Mouse (Mus musculus): ENCODE measurements at regions not wholly inside any gene's neighbourhood (a gene's known extent, or its start where the extent isn't known, plus 50 kb on each side); places are given as distances from the start of the nearest gene placed in this dataset.

GRCm38 (mm10) chr12:107658821-107659220 lies 170.4 kb downstream of the 3110018I06Rik start:
- no peak for DNase-seq

DNA sequence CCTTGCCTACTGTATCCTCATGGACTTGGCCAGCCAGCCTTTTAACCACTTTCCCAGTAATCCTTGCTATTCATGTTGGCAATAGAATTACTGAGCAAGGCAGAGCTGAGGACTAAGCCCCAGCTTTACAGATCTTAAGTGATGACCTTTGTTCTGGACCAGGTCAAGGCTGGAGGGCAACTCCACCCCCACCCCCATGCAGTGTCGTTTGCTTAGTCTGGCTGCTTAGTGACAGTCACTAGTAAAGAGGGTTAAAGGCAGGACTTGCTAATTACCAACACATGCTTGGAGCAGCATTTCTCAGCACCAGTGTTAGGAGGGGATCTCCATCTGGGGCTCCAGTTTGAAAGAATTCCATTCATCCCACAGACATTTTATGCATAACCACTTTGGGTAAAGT lies 174.2 kb downstream of the 3110018I06Rik start:
- DNase-seq: no peak

GRCm38 (mm10) chr12:107667836-107668235 lies 179.4 kb downstream of the 3110018I06Rik start:
- DNase-seq: no peak

DNA sequence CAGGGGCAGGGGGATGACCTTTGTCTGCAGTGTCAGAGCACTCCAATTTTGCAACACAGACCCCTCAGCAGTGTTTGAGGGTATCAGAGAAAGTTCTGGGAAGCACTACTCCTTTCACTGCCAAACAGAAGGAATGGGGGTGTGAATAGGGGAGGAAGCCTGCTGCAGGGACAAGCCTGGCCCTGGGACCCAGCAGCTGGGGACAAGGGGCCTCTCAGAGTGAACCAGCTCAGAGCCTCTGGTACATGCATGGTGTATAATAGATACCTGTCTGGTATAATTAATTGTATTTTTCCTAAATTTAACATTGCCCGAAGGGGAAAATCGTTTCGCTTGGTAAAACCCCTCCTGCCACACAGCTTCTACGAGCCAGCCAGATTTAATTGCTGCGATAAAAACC lies 180.6 kb downstream of the 3110018I06Rik start:
- no peak for DNase-seq

GRCm38 (mm10) chr12:107669450-107669849 lies 181.0 kb downstream of the 3110018I06Rik start:
- DNase-seq: no peak

GRCm38 (mm10) chr12:107669910-107670309 lies 181.5 kb downstream of the 3110018I06Rik start:
- DNase-seq: no peak

GRCm38 (mm10) chr12:107677076-107677475 lies 188.6 kb downstream of the 3110018I06Rik start:
- no peak for DNase-seq

DNA sequence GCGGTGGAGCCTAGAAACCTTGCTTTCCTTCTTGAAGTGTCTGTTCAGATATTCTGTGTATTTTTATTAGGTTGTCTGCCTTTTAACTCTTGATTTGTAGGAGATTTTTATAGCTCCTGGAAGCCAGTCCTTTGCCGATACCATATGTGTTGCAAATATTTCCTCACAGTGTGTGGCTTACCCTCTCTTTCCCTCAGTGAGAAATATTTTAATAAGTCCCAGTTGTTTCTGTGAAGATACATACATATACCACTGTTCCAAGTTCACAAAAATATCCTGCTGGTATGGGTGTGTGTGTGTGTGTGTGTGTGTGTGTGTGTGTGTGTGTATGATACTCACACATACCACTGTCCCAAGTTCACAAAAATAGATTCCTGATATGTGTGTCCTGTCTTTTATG lies 199.0 kb downstream of the 3110018I06Rik start:
- DNase-seq: no peak

DNA sequence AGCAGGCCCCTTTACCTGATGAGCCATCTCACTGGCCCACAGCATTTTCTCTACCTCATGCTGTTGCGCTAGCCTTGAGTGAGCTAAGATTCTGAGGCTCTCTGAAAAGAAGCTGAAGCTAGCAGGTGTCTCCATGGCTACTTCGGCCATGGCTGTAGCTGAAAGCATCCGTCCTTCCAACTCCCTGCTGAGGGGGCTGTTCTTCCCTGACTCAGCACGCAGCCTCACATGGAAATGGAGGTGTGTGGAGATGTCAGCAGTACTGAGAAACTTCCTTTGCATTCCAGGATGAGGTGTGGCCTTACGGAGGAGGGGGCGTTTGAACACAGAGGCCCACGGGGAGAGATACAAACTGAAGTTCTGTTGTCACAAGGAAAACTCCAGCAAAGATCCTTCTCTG lies 201.0 kb downstream of the 3110018I06Rik start:
- DNase-seq: no peak

DNA sequence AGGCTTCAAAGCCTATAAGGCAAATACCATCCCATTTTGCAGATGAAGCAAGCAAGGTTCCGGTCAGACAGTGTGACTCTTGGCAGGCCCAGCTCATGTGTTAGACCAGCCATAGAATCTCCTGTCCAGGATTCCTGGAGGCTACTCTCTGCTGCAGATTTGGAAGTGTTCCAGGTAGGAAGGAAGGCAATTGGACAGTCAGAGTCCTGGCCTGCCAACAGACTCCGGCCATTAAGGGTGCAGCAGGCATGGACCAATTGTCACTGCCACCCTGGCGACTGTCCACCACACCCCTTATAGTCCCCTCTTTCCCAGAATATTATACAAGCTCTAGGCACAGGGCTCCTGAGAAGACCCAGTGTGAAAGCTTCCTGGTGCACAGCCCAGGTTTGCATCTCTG lies 201.6 kb downstream of the 3110018I06Rik start:
- DNase-seq: no peak

- no peak for DNase-seq
These were observed 205.3 kb downstream of the 3110018I06Rik start for GRCm38 (mm10) chr12:107693693-107694092.

GRCm38 (mm10) chr12:107695014-107695413 lies 206.6 kb downstream of the 3110018I06Rik start:
- DNase-seq: no peak

DNA sequence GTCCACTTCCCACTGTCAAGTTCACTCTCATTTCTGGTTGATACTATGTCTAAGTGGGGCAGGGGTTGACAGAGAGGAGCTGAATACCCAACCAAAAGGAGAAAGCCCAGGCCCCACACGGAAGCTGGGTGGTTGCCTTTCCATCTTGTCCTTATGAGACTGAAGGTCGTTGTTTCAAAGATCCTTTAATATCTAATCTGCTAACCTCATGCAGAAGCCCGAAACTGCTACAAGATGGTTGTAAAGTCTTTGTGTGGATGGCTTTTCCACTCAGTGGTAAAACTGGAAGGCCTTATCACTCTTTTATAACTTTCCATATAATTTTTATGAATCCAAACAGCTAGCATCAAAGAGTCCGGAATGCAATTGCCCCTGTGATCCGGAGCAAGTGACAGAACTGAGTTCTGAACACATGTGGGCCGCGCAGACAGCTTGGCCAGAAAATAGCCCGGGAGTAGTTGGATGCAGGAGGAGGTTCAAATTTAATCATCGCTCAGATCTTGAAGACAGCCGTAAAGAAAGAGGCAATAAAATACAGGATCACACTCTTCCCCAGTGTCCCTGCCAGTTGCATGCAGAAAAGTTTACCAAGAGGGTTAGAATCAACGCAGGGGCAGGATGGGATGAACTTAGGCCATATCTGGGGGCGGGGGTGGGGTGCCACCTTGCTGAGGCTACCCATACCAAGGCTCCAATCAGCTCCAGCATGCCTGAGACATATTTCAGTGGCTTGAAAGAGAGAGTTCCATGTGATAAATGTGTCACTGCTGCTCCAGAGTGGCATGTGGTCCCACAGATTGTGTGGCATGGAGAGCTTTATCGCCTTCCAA lies 207.2 kb downstream of the 3110018I06Rik start:
- DNase-seq: no peak

- no peak for DNase-seq
These were observed 211.9 kb downstream of the 3110018I06Rik start for GRCm38 (mm10) chr12:107700317-107700716.

GRCm38 (mm10) chr12:107700868-107701597 lies 212.6 kb downstream of the 3110018I06Rik start:
- no peak for DNase-seq

- DNase-seq: no peak
These were observed 220.4 kb downstream of the 3110018I06Rik start for GRCm38 (mm10) chr12:107708812-107709211.

GRCm38 (mm10) chr12:107711017-107711416 lies 222.6 kb downstream of the 3110018I06Rik start:
- DNase-seq: no peak

DNA sequence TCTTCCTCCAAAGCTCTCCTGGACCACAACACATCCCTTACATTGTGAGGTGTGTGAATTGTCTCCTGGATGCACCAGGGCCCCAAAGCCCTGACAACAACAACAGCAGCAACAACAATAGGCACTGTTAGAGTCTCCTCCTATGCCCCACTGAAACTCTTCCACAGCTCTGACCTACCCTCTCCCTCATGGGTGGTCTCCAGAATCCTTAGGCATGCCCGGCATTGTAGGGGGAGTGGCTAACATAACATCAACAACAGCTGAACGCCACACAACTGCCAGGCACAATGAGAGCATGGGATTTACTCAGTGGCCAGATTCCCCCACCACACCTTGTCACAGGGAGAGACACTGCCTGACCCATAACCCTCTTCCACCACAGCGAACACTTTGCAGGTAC lies 223.2 kb downstream of the 3110018I06Rik start:
- DNase-seq: no peak

GRCm38 (mm10) chr12:107713191-107713590 lies 224.8 kb downstream of the 3110018I06Rik start:
- DNase-seq: no peak

- DNase-seq: no peak
These were observed 226.4 kb downstream of the 3110018I06Rik start for GRCm38 (mm10) chr12:107714846-107715245.

- DNase-seq: no peak
These were observed 227.4 kb downstream of the 3110018I06Rik start for GRCm38 (mm10) chr12:107715871-107716270.

DNA sequence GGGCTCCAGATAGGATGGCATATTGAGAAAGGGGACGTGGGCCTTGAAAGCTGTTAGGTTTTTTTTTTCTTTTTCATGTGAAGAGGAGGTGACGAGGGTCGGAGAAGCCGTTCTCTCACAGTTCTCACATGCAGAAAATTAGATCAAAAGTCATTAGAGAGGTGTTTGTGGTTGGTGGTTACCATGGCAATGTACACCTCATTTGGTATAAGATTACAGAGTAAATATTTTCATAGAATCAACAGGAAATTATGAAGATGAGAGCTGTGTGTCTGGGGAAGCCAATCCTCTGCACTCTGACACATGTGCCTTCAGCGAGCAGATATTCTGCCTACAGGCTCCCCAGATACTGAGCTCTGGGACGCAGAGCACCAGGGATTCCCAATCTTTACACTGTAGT lies 232.5 kb downstream of the 3110018I06Rik start:
- DNase-seq: no peak

DNA sequence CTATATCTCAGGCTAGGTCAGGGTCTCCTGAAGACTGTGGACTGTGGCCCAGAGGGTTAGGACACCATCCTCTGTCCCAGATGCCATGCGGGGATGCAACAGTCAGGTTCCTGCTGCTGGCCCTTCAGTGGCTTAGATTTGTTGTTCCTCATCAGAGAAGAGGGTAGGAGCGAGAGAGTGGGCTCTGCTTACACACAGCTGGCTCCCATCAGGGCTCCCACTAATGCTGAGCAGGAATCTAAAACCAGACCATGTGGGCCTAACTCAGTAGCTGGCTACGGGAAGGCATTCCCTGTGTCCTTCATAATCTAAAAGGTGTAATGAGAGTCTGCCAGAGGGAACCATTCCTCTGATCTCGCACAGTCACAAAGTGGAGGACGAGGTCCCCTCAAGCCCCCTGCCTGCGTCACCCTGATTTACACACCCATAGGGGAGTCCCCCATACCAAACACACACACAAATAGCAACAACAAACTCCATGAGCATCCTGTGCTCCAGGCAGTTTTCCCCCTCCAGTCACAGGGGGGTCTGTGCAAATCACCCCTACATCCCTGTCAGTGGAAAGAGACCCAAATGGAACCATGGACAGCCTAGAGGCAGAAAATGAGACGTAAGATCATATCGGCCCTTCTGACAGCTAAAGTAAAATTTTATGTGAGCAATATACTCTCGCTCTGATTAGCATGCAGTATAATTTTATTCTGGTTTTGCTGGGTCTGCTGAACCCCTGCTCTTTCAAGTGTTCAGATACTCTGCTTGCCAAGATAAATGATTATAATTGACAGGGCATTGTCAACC lies 234.8 kb downstream of the 3110018I06Rik start:
- no peak for DNase-seq
